Mouse (Mus musculus) granulocyte monocyte progenitor cell, adult 5-6 weeks (primary cell): ENCODE data around the gene Fam3c. TPM values are rescaled to one million over a fixed set of nuclear protein-coding genes. Genes with fewer than 3 reads are reported as not detected.

Experiments
- total RNA-seq, 2 experiments: library from RNA; stranded (forward) in 1 of 2; stranded (reverse) in 1 of 2; fragments of 200-712, 200-1000 nt in 1 of 2; fragments of >200 nt in 1 of 2; fragmentation: Nextera tagmentation in 1 of 2; gene quantifications; 2 replicates each; pipeline ENCODE4 v1.2.3; 2014 to 2017

Fam3c gene
- total RNA-seq, 2 experiments from 2014 or later, result 23.2 to 55.9 TPM

Other genes with a start within 250 kb of the Fam3c start
- not detected in 2 replicates for gene Wnt16, start 68.0 kb downstream of the Fam3c start, total RNA-seq (2014; fragmentation: Nextera tagmentation)
- gene Wnt16, start 68.0 kb downstream of the Fam3c start, total RNA-seq (2017), result not detected in 2 replicates